Mouse (Mus musculus): Measurements from ENCODE around the gene Ccdc63.
A peak's percentile ranks its signal among the peaks of the same experiment; 100 is the strongest.
"Not testable (repeated sequence)": the region's sequence is repeated elsewhere in the genome, so short reads cannot be mapped to it uniquely, and the experiment has no call there.

The Ccdc63 gene

GRCm38 (mm10) chr5:122140723-122141122, at the start of gene Ccdc63:
Gene Ccdc63, minus strand, starts transcription at chr5:122140823.
- H3K36me3 ChIP-seq (ENCODE audit: control insufficient read depth, insufficient read depth, low read length, poor library complexity, severe bottlenecking): no peaks in the 10 kb centered on the region
- H3K27me3 ChIP-seq (ENCODE audit: control insufficient read depth, insufficient read depth, low read length, poor library complexity, severe bottlenecking): no peaks in the 10 kb centered on the region
- no peak for DNase-seq (ENCODE audit: low read depth, low spot score)

DNA sequence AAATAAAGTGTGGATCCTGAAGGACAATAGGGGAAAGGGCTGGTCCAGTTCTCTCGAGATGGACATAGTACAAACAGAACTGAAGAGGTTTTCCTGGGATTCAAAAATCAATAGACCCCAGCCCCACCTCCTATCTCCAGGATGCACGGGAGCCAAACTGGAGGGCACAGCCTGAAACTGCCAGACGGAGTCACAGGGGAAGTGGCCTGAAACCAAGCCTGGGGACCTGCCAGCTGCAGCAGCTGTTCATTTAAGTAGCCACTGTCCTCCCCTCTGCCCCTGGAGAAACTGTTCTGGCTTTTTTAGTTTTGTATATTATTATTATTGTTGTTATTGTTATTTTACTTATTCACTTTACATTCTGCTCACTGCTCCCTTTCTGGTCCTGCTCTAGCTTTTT, 48.5 kb upstream of the Ccdc63 start:
- Histone ChIP-seq H3K36me3 (ENCODE audit: control insufficient read depth, insufficient read depth, low read length, poor library complexity, severe bottlenecking) (no peaks in the 10 kb centered on the region), H3K27me3 (ENCODE audit: control insufficient read depth, insufficient read depth, low read length, poor library complexity, severe bottlenecking) (no peaks in the 10 kb centered on the region)
- no peak for DNase-seq (ENCODE audit: low read depth, low spot score)

DNA sequence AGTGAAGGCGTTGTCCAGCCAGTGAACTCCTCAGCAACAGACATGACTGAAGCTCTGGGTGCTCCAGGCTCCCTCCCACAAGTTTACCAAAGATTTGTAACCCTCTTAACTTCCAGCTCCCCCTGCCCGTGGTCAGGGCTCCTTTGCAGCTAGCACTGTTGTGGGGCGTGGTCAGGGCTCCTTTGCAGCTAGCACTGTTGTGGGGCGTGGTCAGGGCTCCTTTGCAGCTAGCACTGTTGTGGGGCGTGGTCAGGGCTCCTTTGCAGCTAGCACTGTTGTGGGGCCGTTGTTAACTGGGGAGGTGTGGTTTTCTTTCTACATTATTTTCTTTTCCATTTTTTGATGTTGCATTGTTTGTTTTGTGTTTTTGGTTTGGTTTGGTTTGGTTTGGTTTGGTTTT, 44.2 kb upstream of the Ccdc63 start:
- not testable (repeated sequence) for DNase-seq (ENCODE audit: low read depth, low spot score); H3K36me3 ChIP-seq (ENCODE audit: control insufficient read depth, insufficient read depth, low read length, poor library complexity, severe bottlenecking); H3K27me3 ChIP-seq (ENCODE audit: control insufficient read depth, insufficient read depth, low read length, poor library complexity, severe bottlenecking)

GRCm38 (mm10) chr5:122184283-122184806, 43.7 kb upstream of the Ccdc63 start:
- no peaks in the 10 kb centered on the region for H3K27me3 ChIP-seq (ENCODE audit: control insufficient read depth, insufficient read depth, low read length, poor library complexity, severe bottlenecking)
- no peaks in the 10 kb centered on the region for H3K36me3 ChIP-seq (ENCODE audit: control insufficient read depth, insufficient read depth, low read length, poor library complexity, severe bottlenecking)
- DNase-seq (ENCODE audit: low read depth, low spot score): no peak

GRCm38 (mm10) chr5:122179665-122180064, 39.0 kb upstream of the Ccdc63 start:
- no peaks in the 10 kb centered on the region for H3K27me3 ChIP-seq (ENCODE audit: control insufficient read depth, insufficient read depth, low read length, poor library complexity, severe bottlenecking)
- DNase-seq (ENCODE audit: low read depth, low spot score): peak; percentile 45
- H3K36me3 ChIP-seq (ENCODE audit: control insufficient read depth, insufficient read depth, low read length, poor library complexity, severe bottlenecking): no peaks in the 10 kb centered on the region; the same call in 1 of the 2 replicates

- peak; percentile 80 for DNase-seq (ENCODE audit: low read depth, low spot score)
- Histone ChIP-seq H3K36me3 (ENCODE audit: control insufficient read depth, insufficient read depth, low read length, poor library complexity, severe bottlenecking) (peaks cover 13% of the 10 kb centered on the region), H3K27me3 (ENCODE audit: control insufficient read depth, insufficient read depth, low read length, poor library complexity, severe bottlenecking) (no peaks in the 10 kb centered on the region)
Measured at GRCm38 (mm10) chr5:122176398-122176797, 35.8 kb upstream of the Ccdc63 start.

DNA sequence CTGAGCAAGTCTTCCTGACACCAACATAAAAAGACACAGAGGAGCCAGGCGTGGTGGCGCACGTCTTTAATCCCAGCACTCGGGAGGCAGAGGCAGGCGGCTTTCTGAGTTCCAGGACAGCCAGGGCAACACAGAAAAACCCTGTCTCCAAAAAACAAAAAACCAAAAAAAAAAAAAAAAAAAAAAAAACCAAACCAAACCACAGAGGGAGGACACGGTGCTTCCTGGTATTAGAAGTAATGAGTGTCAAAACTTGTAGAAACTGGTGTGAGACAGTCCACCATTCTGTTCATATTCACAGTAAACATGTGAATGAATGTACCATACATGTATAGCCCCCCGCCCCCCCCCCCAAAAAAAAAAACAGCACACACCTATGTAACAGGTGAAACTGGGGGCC, 35.3 kb upstream of the Ccdc63 start:
- H3K27me3 ChIP-seq (ENCODE audit: control insufficient read depth, insufficient read depth, low read length, poor library complexity, severe bottlenecking): no peaks in the 10 kb centered on the region
- no peak for DNase-seq (ENCODE audit: low read depth, low spot score)
- peaks cover 14% of the 10 kb centered on the region for H3K36me3 ChIP-seq (ENCODE audit: control insufficient read depth, insufficient read depth, low read length, poor library complexity, severe bottlenecking)

- Histone ChIP-seq H3K36me3 (ENCODE audit: control insufficient read depth, insufficient read depth, low read length, poor library complexity, severe bottlenecking) (peaks cover 17% of the 10 kb centered on the region), H3K27me3 (ENCODE audit: control insufficient read depth, insufficient read depth, low read length, poor library complexity, severe bottlenecking) (no peaks in the 10 kb centered on the region)
- DNase-seq (ENCODE audit: low read depth, low spot score): no peak
Measured at GRCm38 (mm10) chr5:122175402-122175801, 34.8 kb upstream of the Ccdc63 start.

- H3K36me3 ChIP-seq (ENCODE audit: control insufficient read depth, insufficient read depth, low read length, poor library complexity, severe bottlenecking): peaks cover 33% of the 10 kb centered on the region
- no peaks in the 10 kb centered on the region for H3K27me3 ChIP-seq (ENCODE audit: control insufficient read depth, insufficient read depth, low read length, poor library complexity, severe bottlenecking)
- no peak for DNase-seq (ENCODE audit: low read depth, low spot score)
Measured at GRCm38 (mm10) chr5:122171058-122171457, 30.4 kb upstream of the Ccdc63 start.

- Histone ChIP-seq H3K36me3 (ENCODE audit: control insufficient read depth, insufficient read depth, low read length, poor library complexity, severe bottlenecking) (peaks cover 33% of the 10 kb centered on the region), H3K27me3 (ENCODE audit: control insufficient read depth, insufficient read depth, low read length, poor library complexity, severe bottlenecking) (no peaks in the 10 kb centered on the region)
- no peak for DNase-seq (ENCODE audit: low read depth, low spot score)
Measured at GRCm38 (mm10) chr5:122168344-122169069, 27.9 kb upstream of the Ccdc63 start.

- Histone ChIP-seq H3K27me3 (ENCODE audit: control insufficient read depth, insufficient read depth, low read length, poor library complexity, severe bottlenecking) (no peaks in the 10 kb centered on the region), H3K36me3 (ENCODE audit: control insufficient read depth, insufficient read depth, low read length, poor library complexity, severe bottlenecking) (peaks cover 22% of the 10 kb centered on the region)
- DNase-seq (ENCODE audit: low read depth, low spot score): no peak
Measured at GRCm38 (mm10) chr5:122166636-122167161, 26.1 kb upstream of the Ccdc63 start.

DNA sequence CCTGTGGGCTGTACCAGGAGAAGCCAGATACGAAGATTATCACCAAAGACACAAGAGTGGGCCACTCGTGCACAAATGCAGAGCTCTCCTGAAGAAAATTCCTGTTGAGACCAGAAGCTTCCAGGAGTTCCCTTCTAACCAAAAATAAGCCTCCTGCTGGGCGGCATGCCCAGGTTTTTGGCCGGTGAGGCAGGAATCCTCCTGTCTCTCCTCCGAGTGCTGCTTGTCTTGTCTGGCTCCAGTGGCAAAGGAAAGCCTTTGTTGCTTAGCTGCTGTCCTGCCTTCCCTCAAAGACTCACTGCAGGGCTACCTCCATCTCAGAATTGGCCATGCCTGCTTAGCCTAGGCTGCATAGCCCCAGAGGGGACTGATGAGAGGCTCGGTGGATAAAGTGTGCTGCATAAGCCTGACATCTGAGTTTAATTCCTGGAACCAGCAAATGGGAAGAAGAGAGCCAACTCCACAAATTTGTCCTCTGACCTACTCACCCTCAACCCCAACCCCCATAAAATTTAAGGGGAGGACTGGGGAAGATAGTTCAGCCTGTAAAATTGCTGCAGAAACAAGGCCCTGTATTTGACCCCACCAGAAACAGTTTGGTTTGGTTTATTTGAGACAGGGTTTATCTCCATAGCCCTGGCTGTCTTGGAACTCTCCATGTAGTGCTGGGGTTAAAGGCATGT, 24.8 kb upstream of the Ccdc63 start:
- Histone ChIP-seq H3K36me3 (ENCODE audit: control insufficient read depth, insufficient read depth, low read length, poor library complexity, severe bottlenecking) (peaks cover 15% of the 10 kb centered on the region), H3K27me3 (ENCODE audit: control insufficient read depth, insufficient read depth, low read length, poor library complexity, severe bottlenecking) (no peaks in the 10 kb centered on the region)
- no peak for DNase-seq (ENCODE audit: low read depth, low spot score)

- Histone ChIP-seq H3K36me3 (ENCODE audit: control insufficient read depth, insufficient read depth, low read length, poor library complexity, severe bottlenecking) (0 out of 2 replicates have a peak, but pooled peaks cover 6% of the 10 kb centered on the region), H3K27me3 (ENCODE audit: control insufficient read depth, insufficient read depth, low read length, poor library complexity, severe bottlenecking) (no peaks in the 10 kb centered on the region)
- no peak for DNase-seq (ENCODE audit: low read depth, low spot score)
Measured at GRCm38 (mm10) chr5:122164011-122164410, 23.4 kb upstream of the Ccdc63 start.

- DNase-seq (ENCODE audit: low read depth, low spot score): peak; percentile 47
- H3K27me3 ChIP-seq (ENCODE audit: control insufficient read depth, insufficient read depth, low read length, poor library complexity, severe bottlenecking): no peaks in the 10 kb centered on the region
- H3K36me3 ChIP-seq (ENCODE audit: control insufficient read depth, insufficient read depth, low read length, poor library complexity, severe bottlenecking): 0 out of 2 replicates have a peak, but pooled peaks cover 3% of the 10 kb centered on the region
Measured at GRCm38 (mm10) chr5:122163194-122163593, 22.6 kb upstream of the Ccdc63 start.
